Mouse (Mus musculus) embryonic facial prominence, embryonic 15.5 days (tissue): ENCODE data around the gene Fam170b. TPM values are rescaled to one million over a fixed set of nuclear protein-coding genes. Genes with fewer than 3 reads are reported as not detected.

ENCODE experiments used
- ATAC-seq: fragments of 200-750 bp; cut with Nextera tagmentation; 2 replicates; pipeline ENCODE4 v1.8.0; 2017; ENCODE audit warnings: low read depth, moderate TSS enrichment; ENCODE audit not compliant: insufficient number of reproducible peaks, low FRiP score, low TSS enrichment
- H3K27ac ChIP-seq: fragments of 300-500 bp; sonication (generic); replicated peaks from 2 replicates; pipeline ENCODE4 v1.5.1; 2015; ENCODE audit warnings: mild to moderate bottlenecking, inconsistent platforms
- H3K27me3 ChIP-seq: fragments of 300-500 bp; sonication (generic); 2 replicates; pipeline ENCODE4 v1.6.1; 2015; ENCODE audit warnings: inconsistent platforms
- H3K36me3 ChIP-seq: fragments of 300-500 bp; sonication (generic); 2 replicates; pipeline ENCODE4 v1.6.1; 2015; ENCODE audit warnings: mild to moderate bottlenecking, inconsistent platforms
- H3K4me1 ChIP-seq: fragments of 300-500 bp; sonication (generic); 2 replicates; pipeline ENCODE4 v1.6.1; 2015; ENCODE audit warnings: inconsistent platforms
- H3K4me2 ChIP-seq: fragments of 300-500 bp; sonication (generic); replicated peaks from 2 replicates; pipeline ENCODE4 v1.6.1; 2015; ENCODE audit warnings: mild to moderate bottlenecking, inconsistent platforms
- H3K4me3 ChIP-seq: fragments of 300-500 bp; sonication (generic); replicated peaks from 2 replicates; pipeline ENCODE4 v1.5.1; 2015; ENCODE audit warnings: mild to moderate bottlenecking, inconsistent platforms
- H3K9ac ChIP-seq: fragments of 300-500 bp; sonication (generic); 2 replicates; pipeline ENCODE4 v1.6.1; 2015; ENCODE audit warnings: inconsistent platforms
- H3K9me3 ChIP-seq: fragments of 300-500 bp; sonication (generic); replicated peaks from 2 replicates; pipeline ENCODE4 v1.6.1; 2016; ENCODE audit warnings: inconsistent platforms
- WGBS: fragments of 180-500 bp; shearing (Covaris S2); methylation state at CpG from one replicate; pipeline ENCODE4 v1.1.7; 2015; 5-methylcytosine and 5-hydroxymethylcytosine counted together
- polyA plus RNA-seq: library from polyadenylated mRNA; unstranded; fragments of >200 nt; fragmentation: Nextera tagmentation; extraction: Ambion mirVana; gene quantifications from 2 replicates; pipeline ENCODE4 v1.2.1, GENCODE M21; 2015

The Fam170b gene
- polyA plus RNA-seq, 1 experiment from 2014 or later = 0.19 TPM

- Histone ChIP-seq H3K4me3 (no peak overlapping the region), H3K27ac (peak overlapping the region; percentile 85), H3K4me1 (peaks cover 43% of the 10 kb centered on the region), H3K9ac (no peak overlapping the region), H3K36me3 (no peaks in the 10 kb centered on the region), H3K27me3 (no peaks in the 10 kb centered on the region), H3K4me2 (no peak overlapping the region), H3K9me3 (no peaks in the 10 kb centered on the region)
- 32% methylated on average over 6 of the region's 6 CpGs for WGBS
- peak; percentile 45; the same call in 1 of the 2 replicates for ATAC-seq
Observed at GRCm38 (mm10) chr14:32827994-32828650, 5.6 kb upstream of the Fam170b start.

- ATAC-seq = no peak
Observed at GRCm38 (mm10) chr14:32835181-32835580, 1.4 kb downstream of the Fam170b start.

DNA sequence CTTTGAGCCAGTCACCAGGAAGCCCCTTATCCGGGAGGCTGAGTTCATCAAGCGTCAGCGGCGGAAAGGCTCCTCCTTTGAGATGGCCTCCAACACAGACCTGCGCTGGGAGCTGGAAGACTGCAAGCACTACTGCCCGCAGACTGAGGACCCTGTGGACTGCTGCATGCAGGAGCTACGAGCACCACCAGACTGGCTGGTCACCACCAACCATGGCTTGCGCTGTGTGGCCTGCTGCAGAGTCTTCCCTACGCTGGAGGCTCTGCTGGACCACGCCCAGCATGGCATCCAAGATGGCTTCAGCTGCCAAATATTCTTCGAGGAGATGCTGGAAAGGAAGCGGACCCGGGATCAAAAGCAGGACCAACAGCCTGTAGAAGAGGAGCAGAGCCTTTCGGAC is 1.8 kb downstream of the Fam170b start:
- Histone ChIP-seq H3K4me3 (no peak overlapping the region), H3K9me3 (no peaks in the 10 kb centered on the region), H3K27me3 (no peaks in the 10 kb centered on the region), H3K27ac (no peak overlapping the region), H3K4me1 (no peaks in the 10 kb centered on the region), H3K36me3 (no peaks in the 10 kb centered on the region), H3K4me2 (no peak overlapping the region), H3K9ac (no peak overlapping the region)
- ATAC-seq = no peak
- WGBS = 87% methylated on average over 14 of the region's 14 CpGs

More at GRCm38 (mm10) chr14:32835181-32835580, 1.4 kb downstream of the Fam170b start:
- 88% methylated on average over 14 of the region's 14 CpGs for WGBS
- no peaks in the 10 kb centered on the region for H3K27me3 ChIP-seq
- no peaks in the 10 kb centered on the region for H3K36me3 ChIP-seq
- no peak overlapping the region for H3K4me3 ChIP-seq
- no peaks in the 10 kb centered on the region for H3K4me1 ChIP-seq
- H3K9me3 ChIP-seq = no peaks in the 10 kb centered on the region
- no peak overlapping the region for H3K9ac ChIP-seq
- no peak overlapping the region for H3K4me2 ChIP-seq
- no peak overlapping the region for H3K27ac ChIP-seq

- H3K4me2 ChIP-seq = no peak overlapping the region
Observed at GRCm38 (mm10) chr14:32836191-32836590, 2.4 kb downstream of the Fam170b start.

GRCm38 (mm10) chr14:32842052-32842451 is 8.3 kb downstream of the Fam170b start:
- no peak overlapping the region for H3K27ac ChIP-seq
- H3K36me3 ChIP-seq = no peaks in the 10 kb centered on the region
- no peak overlapping the region for H3K4me2 ChIP-seq
- no peaks in the 10 kb centered on the region for H3K27me3 ChIP-seq
- H3K9ac ChIP-seq = no peak overlapping the region
- no peaks in the 10 kb centered on the region for H3K4me1 ChIP-seq
- H3K9me3 ChIP-seq = no peaks in the 10 kb centered on the region
- no peak overlapping the region for H3K4me3 ChIP-seq
- ATAC-seq = no peak

More at GRCm38 (mm10) chr14:32836191-32836590, 2.4 kb downstream of the Fam170b start:
- Histone ChIP-seq H3K27ac (no peak overlapping the region), H3K4me1 (no peaks in the 10 kb centered on the region), H3K27me3 (no peaks in the 10 kb centered on the region), H3K9ac (no peak overlapping the region), H3K36me3 (no peaks in the 10 kb centered on the region), H3K9me3 (no peaks in the 10 kb centered on the region), H3K4me3 (no peak overlapping the region)
- 94% methylated on average over 11 of the region's 11 CpGs for WGBS
- ATAC-seq = no peak

DNA sequence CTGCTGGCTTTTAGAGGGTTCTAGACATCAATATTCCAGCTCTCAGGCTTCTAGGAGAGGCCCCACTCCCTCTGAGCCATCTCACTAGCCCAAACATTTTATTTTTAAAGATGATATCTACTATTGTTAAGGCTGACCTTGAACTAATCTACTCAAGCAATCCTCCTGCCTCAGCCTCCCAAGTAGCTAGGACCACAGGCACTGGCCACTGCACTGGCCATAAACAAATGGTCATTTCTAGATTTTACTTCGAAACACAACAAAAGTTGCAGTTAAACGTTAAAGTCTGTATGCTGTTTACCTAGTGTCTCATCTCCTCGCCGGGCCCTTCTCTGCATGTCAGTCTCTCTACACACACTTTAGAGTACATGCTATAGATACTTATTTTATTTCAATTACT is 20.3 kb downstream of the Fam170b start:
- ATAC-seq = no peak
- Histone ChIP-seq H3K4me3 (no peak overlapping the region), H3K27me3 (no peaks in the 10 kb centered on the region), H3K9me3 (no peaks in the 10 kb centered on the region), H3K4me1 (peaks cover 20% of the 10 kb centered on the region; the same call in 1 of the 2 replicates), H3K9ac (no peak overlapping the region), H3K4me2 (no peak overlapping the region), H3K36me3 (no peaks in the 10 kb centered on the region), H3K27ac (no peak overlapping the region)
- WGBS = 89% methylated on average over 4 of the region's 4 CpGs

GRCm38 (mm10) chr14:32856246-32856645 is 22.5 kb downstream of the Fam170b start:
- Histone ChIP-seq H3K9ac (no peak overlapping the region), H3K27ac (0 out of 2 replicates have a peak overlapping the region, but pooled peaks have one; percentile 74), H3K4me1 (peaks cover 36% of the 10 kb centered on the region), H3K36me3 (no peaks in the 10 kb centered on the region), H3K27me3 (no peaks in the 10 kb centered on the region), H3K4me3 (peak overlapping the region; percentile 62), H3K4me2 (peak overlapping the region; percentile 72), H3K9me3 (no peaks in the 10 kb centered on the region)
- WGBS = 39% methylated on average over 5 of the region's 5 CpGs
- no peak for ATAC-seq

GRCm38 (mm10) chr14:32856681-32857328 is 23.0 kb downstream of the Fam170b start, which contains the start of gene Vstm4:
Vstm4 (plus strand) TSS chr14:32856756.
- peak; percentile 88 for ATAC-seq
- Histone ChIP-seq H3K36me3 (no peaks in the 10 kb centered on the region), H3K27ac (peak within 1 kb of the TSS; percentile 74), H3K4me2 (peak within 1 kb of the TSS; percentile 72), H3K4me3 (peak within 1 kb of the TSS; percentile 62), H3K9me3 (no peaks in the 10 kb centered on the region), H3K4me1 (peaks cover 41% of the 10 kb centered on the region), H3K9ac (peak within 1 kb of the TSS; percentile 58), H3K27me3 (no peaks in the 10 kb centered on the region)
- WGBS = under 1% methylated on average over 67 of the region's 68 CpGs

DNA sequence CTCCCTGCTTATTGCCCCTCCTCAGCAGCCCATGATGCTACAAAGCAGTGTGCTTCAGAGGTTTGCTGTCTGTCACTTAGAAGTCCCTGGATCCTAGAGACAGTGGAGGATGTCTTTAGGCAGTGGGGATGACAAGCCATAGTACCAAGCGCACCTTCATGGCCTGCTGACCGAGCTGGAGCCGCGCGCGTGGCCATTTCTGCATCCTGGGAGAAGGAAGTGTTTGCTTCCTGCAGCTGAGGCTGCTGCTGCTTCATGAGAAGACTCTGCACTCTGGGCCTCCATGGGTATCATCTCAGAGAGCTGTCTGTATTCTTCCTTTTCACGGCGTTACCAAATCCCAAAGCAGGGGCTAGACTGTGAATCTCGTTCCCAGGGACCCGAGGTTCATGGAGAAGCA is 24.6 kb downstream of the Fam170b start:
- no peaks in the 10 kb centered on the region for H3K27me3 ChIP-seq
- H3K4me3 ChIP-seq = no peak overlapping the region
- no peaks in the 10 kb centered on the region for H3K36me3 ChIP-seq
- no peak overlapping the region for H3K9ac ChIP-seq
- no peak overlapping the region for H3K27ac ChIP-seq
- ATAC-seq = no peak
- WGBS = 88% methylated on average over 10 of the region's 10 CpGs
- no peaks in the 10 kb centered on the region for H3K9me3 ChIP-seq
- H3K4me1 ChIP-seq = peaks cover 48% of the 10 kb centered on the region
- no peak overlapping the region for H3K4me2 ChIP-seq

- H3K27ac ChIP-seq = no peak overlapping the region
- no peaks in the 10 kb centered on the region for H3K27me3 ChIP-seq
- no peak overlapping the region for H3K4me3 ChIP-seq
- no peak overlapping the region for H3K9ac ChIP-seq
- WGBS = 60% methylated on average over 6 of the region's 6 CpGs
- no peaks in the 10 kb centered on the region for H3K9me3 ChIP-seq
- H3K36me3 ChIP-seq = no peaks in the 10 kb centered on the region
- peaks cover 48% of the 10 kb centered on the region for H3K4me1 ChIP-seq
- H3K4me2 ChIP-seq = no peak overlapping the region
- no peak for ATAC-seq
Observed at GRCm38 (mm10) chr14:32858941-32859510, 25.3 kb downstream of the Fam170b start.

- Histone ChIP-seq H3K9ac (no peak overlapping the region), H3K9me3 (no peaks in the 10 kb centered on the region), H3K27ac (no peak overlapping the region), H3K4me1 (peaks cover 48% of the 10 kb centered on the region), H3K27me3 (no peaks in the 10 kb centered on the region), H3K36me3 (no peaks in the 10 kb centered on the region), H3K4me2 (no peak overlapping the region), H3K4me3 (no peak overlapping the region)
- ATAC-seq = no peak
- WGBS = 63% methylated on average over 11 of the region's 11 CpGs
Observed at GRCm38 (mm10) chr14:32859831-32860569, 26.2 kb downstream of the Fam170b start.
